ENCODE assay signal across 8 mouse cellular contexts in genomic region chr9:120777501-120777900, GRCm38 (mm10).
A peak's percentile ranks its signal among the peaks of the same experiment; 100 is the strongest.
DNase-seq lines count a peak whose midpoint lies in the region; ATAC-seq and TF ChIP-seq lines count a peak whose summit lies in the region.

No protein-coding gene starts in this region.

- TF ChIP-seq POLR2A in small intestine, adult 2 months (IDR thresholded peaks at IDR 0.05; ENCODE audit: low read depth, low read length) = no peak

- H3K27me3 ChIP-seq in heart, embryonic 15.5 days = no peaks in the 10 kb centered on the region
- no peaks in the 10 kb centered on the region for H3K27me3 ChIP-seq in kidney, postnatal 0 days (ENCODE audit: insufficient read depth, low read length)
- no peaks in the 10 kb centered on the region for H3K27me3 ChIP-seq in small intestine, adult 2 months (ENCODE audit: control insufficient read depth, insufficient read depth, low read length)

- H3K4me2 ChIP-seq in heart, embryonic 15.5 days = no peak overlapping the region
- no peak overlapping the region for H3K4me2 ChIP-seq in kidney, postnatal 0 days (ENCODE audit: low read length)

- H3K9me3 ChIP-seq in heart, embryonic 15.5 days (replicated peaks) = no peaks in the 10 kb centered on the region
- no peaks in the 10 kb centered on the region for H3K9me3 ChIP-seq in kidney, postnatal 0 days (replicated peaks; ENCODE audit: low read length)

- H3K27ac ChIP-seq in layer of hippocampus, adult 2 months = peak overlapping the region; percentile 72; the same call in 1 of the 2 replicates
- peak overlapping the region; percentile 81 for H3K27ac ChIP-seq in heart, embryonic 15.5 days
- H3K27ac ChIP-seq in kidney, postnatal 0 days = peak overlapping the region; percentile 64
- H3K27ac ChIP-seq in small intestine, adult 2 months (ENCODE audit: insufficient read depth, low read depth, low read length) = peak overlapping the region; percentile 26

- no peak overlapping the region for H3K4me3 ChIP-seq in layer of hippocampus, adult 2 months
- no peak overlapping the region for H3K4me3 ChIP-seq in heart, embryonic 15.5 days
- H3K4me3 ChIP-seq in kidney, postnatal 0 days (replicated peaks; ENCODE audit: low read depth, low read length) = no peak overlapping the region
- H3K4me3 ChIP-seq in small intestine, adult 2 months (ENCODE audit: low read depth, low read length) = no peak overlapping the region

- TF ChIP-seq CTCF in layer of hippocampus, adult 2 months (conservative IDR thresholded peaks at IDR 0.05) = no peak
- TF ChIP-seq CTCF in kidney, postnatal 0 days (IDR thresholded peaks at IDR 0.05; ENCODE audit: low read depth) = no peak
- no peak for TF ChIP-seq CTCF in small intestine, adult 2 months (IDR thresholded peaks at IDR 0.05; ENCODE audit: extremely low read depth, insufficient read length, insufficient replicate concordance, low read depth, low read length)

- peaks cover 24% of the 10 kb centered on the region for H3K4me1 ChIP-seq in heart, embryonic 15.5 days (replicated peaks)
- H3K4me1 ChIP-seq in kidney, postnatal 0 days (replicated peaks; ENCODE audit: insufficient read depth, low read length) = peaks cover 11% of the 10 kb centered on the region
- H3K4me1 ChIP-seq in small intestine, adult 2 months (ENCODE audit: control insufficient read depth, insufficient read depth, insufficient read length, low read length) = peaks cover 17% of the 10 kb centered on the region

- H3K36me3 ChIP-seq in heart, embryonic 15.5 days = no peaks in the 10 kb centered on the region
- no peaks in the 10 kb centered on the region for H3K36me3 ChIP-seq in kidney, postnatal 0 days (ENCODE audit: insufficient read depth, low read length)
- H3K36me3 ChIP-seq in small intestine, adult 2 months (ENCODE audit: control insufficient read depth, insufficient read depth, low read length) = no peaks in the 10 kb centered on the region

- no peak for DNase-seq in layer of hippocampus, adult 2 months (ENCODE audit: low spot score in 2 of 2)
- DNase-seq in layer of hippocampus, postnatal 25 days (ENCODE audit: extremely low spot score in 1 of 2, low spot score in 1 of 2) = no peak
- DNase-seq in kidney, postnatal 0 days (ENCODE audit: low spot score) = peak; percentile 65
- DNase-seq in retina, embryonic 14.5 days (ENCODE audit: low spot score) = no peak
- no peak for DNase-seq in frontal cortex, postnatal 25 days (ENCODE audit: low spot score in 2 of 2)
- no peak for DNase-seq in B cell, adult 2 months

- no peak overlapping the region for H3K9ac ChIP-seq in heart, embryonic 15.5 days
- no peak overlapping the region for H3K9ac ChIP-seq in kidney, postnatal 0 days (ENCODE audit: low read depth, low read length)

- WGBS in heart, embryonic 15.5 days = 69% methylated on average over 10 of the region's 10 CpGs
- WGBS in kidney, postnatal 0 days = 69% methylated on average over 10 of the region's 10 CpGs
- WGBS in small intestine, adult 2 months = 37% methylated on average over 10 of the region's 10 CpGs

- 0 out of 2 replicates have a peak, but pooled peaks have one; percentile 43 for ATAC-seq in heart, embryonic 15.5 days (replicated peaks; ENCODE audit: insufficient number of reproducible peaks, insufficient read depth, low FRiP score, low read depth)
- ATAC-seq in kidney, postnatal 0 days (replicated peaks; ENCODE audit: low FRiP score, low read depth) = no peak

Comparison
In these comparisons a context has a peak if more than half of its experiments do, and no peak if none do; other contexts are left out.
1. H3K27ac ChIP-seq: peak in every context shown above with its lines; median percentile 81 in heart, embryonic 15.5 days; 72 in layer of hippocampus, adult 2 months; 64 in kidney, postnatal 0 days; 26 in small intestine, adult 2 months.